Mouse (Mus musculus) spleen, postnatal 36 days (tissue): ENCODE measurements around the gene Ncapd2.

Source experiments
- DNase-seq, 2 experiments: peaks; one replicate each; pipeline ENCODE4 v3.0.0; 2022; ENCODE audit warnings: low spot score in 2 of 2, mixed read lengths in 1 of 2

The Ncapd2 gene

DNA sequence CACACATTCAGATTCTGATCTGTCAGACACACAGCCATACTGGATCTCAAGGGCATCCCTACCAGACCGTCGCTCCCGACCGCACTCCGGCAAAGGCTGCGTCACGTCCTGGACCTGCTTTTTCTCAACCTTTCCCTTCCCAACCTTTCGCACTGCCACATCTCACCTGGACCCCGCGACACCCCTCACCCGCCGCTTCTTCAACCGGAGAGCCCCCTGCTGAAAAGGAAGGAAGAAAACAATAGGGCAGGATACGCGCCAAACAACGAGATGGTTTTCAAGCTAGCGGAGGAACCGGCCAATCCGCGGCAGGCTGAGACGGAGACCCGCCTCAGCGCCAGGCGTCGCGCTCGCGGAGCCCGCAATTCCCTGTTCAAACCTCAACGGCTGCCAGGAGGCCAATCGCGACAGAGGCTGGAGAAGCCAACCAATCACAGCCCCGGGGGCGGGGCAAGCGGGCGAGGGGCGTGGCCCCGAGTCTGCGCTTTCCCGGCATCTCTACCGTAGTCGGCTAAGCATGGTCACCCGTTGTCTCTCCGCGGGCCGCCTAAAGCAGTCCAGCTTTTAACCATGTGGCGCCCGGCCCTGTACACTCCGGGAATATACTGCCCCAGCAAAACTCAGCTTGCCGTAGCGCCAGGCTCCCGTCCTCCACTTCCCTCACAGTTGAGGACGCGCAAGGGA lies at the start of gene Ncapd2, which contains the start of gene Mrpl51:
Ncapd2 (minus strand) TSS at position 370 of the 684 bp plus-strand sequence.
Mrpl51 (plus strand) TSS at position 470 of the 684 bp plus-strand sequence.
- DNase-seq, result peak; percentile 95 to 97

DNA sequence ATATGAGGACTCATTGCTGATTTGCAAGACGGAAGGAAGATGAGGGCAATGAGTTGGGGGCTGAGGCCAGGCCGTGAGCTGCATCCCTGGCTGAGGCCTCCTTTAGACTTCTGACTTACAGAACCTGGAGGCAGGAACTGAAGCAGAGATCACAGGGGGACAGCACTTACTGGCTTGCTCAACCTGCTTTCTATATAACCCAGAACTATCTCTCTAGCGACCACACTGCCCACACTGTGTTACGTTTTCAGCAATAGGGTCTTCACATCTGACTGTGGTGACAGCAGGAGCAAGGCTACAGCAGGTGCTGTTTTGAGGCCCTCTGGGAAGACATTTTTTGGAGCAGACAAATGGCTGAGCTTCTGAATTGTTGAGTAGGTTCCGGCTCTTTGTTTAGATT lies 49.1 kb upstream of the Ncapd2 start:
- no peak for DNase-seq

DNA sequence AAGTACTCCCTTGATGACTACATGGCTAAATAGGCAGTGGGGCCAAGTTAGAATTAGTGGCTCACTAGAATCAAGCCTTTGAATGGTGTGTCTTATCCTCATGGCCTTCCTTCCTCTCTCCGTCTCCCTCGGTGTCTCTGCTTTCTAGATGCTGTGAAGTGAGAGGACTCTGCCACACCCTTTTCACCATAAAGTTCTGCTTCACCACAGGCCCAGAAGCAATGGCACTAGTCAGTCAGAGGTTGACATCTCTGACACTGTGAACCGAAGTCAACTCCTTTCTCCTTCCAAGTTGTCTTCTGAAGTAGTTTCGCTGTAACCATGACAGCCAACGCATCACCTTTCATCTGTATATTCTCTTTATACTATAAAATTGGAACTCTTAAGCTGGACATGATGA lies 48.0 kb upstream of the Ncapd2 start:
- DNase-seq, result no peak

DNA sequence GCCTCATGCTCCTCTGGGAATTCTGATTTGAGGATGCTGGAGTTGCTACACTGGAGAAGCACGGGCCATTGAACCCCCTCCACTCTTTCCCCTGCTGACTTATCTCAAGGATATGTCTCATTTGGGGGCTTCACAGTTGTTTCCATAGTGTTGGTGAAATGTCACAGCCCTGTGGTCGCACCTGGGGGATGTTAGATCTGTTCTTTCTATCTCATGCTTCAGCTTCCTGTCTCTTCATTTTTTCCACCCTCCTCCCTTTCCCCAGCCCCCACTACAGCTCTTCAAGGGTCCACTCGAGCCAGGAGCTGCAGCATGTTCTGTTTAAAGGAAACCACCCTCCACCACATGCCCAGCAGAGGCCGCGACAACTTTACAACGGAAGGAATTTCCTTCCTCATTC lies 46.9 kb upstream of the Ncapd2 start:
- no peak for DNase-seq

DNA sequence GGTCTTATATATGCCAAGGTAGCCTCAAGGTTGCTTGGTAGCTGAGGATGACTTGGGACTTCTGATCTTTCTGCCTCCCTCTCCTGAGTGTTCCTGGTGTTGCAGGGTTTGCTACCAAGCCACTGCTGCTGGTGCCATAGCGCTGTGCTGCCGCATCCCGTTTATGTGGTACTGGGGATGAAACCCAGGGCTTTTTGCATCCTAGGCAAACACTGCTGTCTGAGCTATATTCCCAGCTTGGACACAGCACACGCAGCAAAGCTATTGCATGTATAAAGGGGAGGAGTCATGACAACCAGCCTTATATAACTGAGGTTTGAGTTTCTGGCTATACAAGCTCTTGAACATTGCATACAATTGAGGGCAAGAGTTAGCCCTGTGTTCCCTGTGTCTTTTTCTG lies 45.9 kb upstream of the Ncapd2 start:
- DNase-seq, result no peak

DNA sequence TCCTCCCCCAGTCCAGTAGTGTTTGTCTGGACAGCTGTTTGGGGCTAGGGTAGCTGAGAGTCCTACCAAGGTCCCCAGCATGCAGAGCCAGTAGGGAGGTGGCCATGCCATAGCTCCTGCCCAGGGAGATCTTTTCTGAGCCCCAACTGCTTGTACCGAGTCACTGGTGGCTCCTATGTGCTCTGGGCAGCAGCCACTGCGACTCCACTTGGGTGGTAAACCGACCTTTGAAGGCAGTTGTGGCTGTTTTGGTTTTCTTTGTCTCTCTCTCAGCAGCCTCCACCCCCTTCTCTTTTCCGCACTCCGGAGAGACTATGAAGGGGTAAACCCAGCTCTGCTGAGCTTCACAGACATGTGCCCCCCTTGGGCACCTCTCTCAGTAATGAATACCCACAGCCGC lies 45.3 kb upstream of the Ncapd2 start, which contains the start of gene Cd27:
Cd27 (minus strand) TSS at position 229 of the 400 bp plus-strand sequence.
- DNase-seq, result peak; percentile 44 to 49

DNA sequence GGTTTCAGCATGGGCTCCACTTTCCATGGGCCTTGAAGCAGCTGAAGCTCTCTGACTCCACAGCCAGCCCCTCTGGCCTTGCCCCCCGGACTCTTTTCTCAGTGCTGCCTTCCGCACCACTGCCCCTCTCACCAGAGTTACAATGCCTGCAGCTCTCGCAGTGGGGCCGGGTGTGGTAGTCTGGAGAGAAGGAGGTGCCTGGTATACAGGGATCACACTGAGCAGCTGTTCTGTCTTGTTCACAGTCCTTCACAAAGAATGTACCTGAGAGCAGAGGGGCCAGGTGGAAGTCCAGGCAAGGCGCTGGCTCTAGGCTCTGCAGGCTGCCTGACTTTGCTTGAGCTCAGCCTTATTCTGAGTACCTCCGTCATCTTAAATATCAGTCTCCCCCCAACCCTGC lies 44.8 kb upstream of the Ncapd2 start:
- DNase-seq, result no peak

DNA sequence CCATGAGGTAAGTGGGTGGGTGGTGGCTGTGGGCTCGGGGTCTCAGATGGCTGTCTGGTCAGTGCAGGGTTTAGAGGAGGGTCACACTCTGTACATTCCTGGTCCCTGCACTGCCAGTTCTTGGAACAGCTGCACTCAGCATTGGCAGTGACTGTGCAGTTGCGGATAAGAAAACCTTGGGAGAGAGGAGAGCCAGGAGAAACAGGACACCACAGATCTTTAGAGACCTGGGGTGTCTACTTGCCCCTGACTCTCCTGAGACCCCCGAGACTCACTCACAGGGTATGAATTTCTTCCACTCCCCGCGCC lies 43.0 kb upstream of the Ncapd2 start:
- DNase-seq, result no peak

DNA sequence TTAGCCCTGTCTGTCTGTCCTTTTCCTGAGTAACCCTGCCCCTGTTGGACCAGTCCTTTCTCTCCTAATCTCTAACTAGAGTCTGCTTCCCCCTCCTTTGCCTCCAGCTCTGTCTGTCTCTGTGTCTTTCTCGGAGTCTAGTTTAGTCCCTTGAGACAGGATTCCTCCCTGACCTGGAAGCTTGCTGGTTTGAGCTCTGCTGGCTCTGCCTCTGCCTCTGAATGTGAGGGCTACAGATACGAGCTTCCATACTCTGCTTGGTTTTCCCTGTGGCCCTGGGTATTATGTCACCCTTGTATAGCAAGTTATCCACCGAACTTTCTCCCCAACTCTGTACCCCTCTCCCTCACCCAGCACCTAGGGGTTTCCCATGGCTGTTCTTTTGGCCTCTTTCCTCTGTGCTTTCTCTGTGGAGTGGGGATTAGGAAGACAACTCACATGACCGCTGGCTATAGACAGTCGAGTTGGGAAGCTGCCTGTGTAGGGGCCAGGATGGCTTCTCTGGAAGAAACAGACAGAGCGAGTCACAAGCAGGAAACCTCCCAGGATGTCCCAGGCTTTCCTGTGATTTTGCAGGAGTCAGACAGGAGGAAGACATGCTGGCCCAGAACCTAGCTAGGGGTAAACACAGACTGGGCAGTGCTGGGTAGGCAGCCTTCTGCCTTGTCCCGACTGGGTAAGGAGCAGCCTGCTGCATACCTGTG lies 42.5 kb upstream of the Ncapd2 start:
- no peak for DNase-seq

DNA sequence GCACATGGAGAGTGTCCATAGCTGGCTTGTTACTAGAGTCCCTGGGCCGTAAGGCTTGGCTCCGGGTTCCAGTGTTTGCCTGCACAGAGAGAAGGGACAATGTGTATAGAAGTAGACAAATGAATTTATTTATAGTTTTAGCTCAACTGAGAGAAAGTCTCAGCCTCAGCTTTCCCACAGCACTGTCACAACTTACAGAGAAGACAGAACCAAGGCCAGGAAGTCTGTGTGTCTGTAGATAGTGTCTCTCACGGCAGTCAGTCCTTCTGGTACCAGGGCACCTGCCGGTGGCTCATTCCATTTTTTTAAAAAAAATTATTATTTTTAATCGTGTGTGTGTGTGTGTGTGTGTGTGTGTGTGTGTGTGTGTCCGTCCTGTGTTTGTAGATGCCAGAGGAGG lies 41.0 kb upstream of the Ncapd2 start:
- DNase-seq, result no peak

DNA sequence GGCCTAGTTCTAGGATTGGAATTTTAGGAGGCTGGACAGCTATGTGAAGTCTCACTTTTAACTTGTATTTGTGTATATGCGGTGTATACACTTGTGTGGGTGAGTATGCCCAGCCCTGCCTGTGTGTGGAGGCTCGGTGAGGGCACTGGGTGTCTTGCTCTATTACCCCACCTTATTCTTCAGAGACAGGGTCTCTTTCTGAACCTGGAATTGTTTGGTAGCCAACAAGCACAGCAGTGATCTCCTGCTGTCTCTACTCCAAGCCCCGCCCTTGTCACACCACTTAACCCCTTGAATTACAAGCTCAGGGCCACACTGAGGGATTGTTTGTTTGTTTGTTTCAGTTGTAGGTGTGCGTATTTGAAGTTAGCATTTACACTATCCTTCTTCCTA lies 40.5 kb upstream of the Ncapd2 start:
- no peak for DNase-seq

DNA sequence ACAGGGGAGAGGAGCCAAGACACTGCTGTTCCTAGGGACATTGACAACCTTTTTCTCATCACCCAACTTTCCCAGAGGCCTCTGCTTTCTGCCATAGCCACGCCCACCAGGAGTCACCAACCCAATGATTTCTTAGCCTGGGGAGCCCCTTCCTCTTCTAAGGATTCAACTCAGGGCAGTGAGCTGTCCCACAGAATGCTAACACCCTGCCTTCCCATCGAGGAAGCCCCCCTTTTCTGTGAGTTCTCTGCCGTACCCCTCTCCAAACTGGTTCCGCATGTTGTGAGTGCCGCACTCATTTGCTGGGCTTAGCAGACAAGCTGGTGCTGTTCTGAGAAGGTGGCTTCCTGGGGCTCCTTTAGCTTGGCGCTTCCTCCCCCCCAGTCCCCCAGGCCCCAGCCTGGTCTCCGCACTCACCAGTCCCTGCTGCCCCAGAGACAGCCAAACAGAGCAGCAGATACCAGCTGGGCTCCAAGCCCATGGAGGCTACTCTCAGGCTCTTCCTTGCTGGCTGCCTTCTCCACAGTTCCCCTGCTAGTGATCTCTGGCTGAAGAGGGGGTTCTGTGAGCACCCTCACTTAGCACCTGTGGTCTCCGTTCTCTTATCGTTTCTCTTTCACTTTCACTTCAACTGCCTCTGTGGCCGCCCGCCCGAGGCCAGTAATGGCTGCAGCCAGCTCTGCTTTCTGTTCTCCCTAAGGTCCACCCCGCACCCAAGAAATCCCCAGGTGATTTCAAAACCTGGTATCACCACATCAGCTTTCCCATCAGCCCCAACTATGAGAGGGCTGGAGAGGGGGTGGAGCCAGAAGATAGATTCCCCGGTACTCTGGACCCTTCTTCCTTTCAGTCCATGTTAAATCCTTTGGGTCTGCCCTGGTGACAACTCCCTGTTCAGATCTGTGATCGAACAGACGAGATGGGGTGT lies 39.9 kb upstream of the Ncapd2 start, which contains the start of gene Tapbpl:
Tapbpl (minus strand) TSS at position 744 of the 928 bp plus-strand sequence.
- DNase-seq, result peak; percentile 78 to 80

DNA sequence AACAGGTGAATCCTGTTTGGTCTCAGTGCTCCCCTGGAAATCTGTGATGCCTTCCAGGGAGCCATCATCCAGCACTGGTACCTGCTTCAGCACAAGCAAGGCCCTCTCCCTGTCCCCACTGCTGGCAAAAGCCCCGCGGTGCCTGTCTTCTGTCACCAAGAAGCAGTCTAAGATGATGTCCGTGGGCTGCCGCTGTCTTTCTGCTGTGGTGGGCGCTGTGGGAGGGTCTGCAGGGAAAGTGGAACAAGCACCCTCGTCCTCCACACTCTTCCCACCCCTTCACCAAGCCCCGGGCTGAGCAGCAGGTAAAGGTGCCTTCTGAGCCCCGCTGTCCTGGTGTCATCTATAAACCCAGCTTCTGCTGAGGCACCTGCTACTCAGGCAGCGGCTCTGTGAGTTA lies 39.1 kb upstream of the Ncapd2 start:
- DNase-seq, result no peak

DNA sequence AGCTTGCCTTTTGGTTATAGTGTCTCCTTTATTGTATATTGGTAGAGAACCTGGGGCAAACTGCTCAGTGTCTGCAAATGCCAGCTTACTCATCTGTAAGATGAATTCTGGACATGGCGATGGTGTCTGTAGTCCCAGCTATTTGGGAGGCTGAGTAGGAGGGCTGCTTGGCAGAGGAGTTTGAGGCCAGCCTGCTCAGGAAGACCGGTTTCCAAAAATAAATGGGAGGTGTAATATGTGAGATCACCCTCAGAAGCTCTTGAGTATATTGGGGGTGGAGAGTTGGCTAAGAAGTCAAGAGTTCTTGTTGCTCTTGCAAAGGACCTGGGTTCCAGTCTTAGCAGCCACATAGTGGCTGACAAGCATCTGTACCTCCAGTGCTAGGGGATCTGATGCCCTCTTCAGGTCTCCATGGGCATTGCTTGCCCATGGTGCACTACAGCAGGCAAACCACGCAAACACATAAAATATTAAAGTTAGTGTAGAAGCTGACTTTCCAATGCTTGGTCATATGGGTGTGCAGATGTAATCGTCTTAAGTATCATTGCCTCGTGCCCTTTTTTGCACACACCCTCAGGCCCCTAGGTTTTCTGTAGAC lies 34.1 kb upstream of the Ncapd2 start:
- DNase-seq, result peak in 1 of 2 experiments; percentile 48

DNA sequence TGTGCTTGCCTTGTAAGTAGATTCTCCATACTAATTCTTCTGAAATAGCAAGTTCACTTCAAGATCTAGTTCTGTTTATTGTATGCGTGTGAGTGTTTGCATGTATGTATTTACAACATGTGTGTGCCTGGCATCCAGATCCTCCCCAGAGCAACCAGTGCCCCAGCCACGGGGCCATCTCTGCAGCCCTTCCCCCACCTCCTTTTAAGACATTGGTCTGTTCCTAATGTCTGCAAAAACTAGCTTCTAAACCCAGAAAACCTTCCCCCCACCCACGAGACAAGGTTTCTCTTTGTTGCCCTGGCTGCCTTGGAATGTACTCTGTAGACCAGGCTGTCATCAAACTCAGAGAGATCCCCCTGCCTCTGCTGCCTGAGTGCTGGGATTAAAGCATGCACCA lies 31.1 kb upstream of the Ncapd2 start:
- no peak for DNase-seq

DNA sequence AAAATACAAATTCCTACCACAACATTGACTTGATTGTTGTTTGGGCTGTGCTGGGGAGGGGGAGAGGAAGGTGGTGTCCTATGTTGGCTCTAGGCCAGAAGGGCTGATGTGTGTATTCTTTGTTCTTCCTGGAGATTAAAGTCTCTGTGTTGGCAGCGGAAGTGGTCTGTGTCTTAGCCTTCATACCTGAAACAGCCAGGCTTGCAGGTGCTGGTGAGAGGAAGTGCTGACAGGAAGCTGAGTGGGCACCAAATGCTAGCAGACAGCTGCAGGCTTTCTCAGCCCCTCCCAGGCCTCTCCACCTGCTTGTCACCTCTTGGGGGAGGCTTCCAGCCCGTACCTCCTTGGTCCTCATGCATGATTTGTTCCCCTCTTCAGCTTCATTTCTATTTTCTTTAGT lies 30.6 kb upstream of the Ncapd2 start:
- peak; percentile 92 to 94 for DNase-seq

DNA sequence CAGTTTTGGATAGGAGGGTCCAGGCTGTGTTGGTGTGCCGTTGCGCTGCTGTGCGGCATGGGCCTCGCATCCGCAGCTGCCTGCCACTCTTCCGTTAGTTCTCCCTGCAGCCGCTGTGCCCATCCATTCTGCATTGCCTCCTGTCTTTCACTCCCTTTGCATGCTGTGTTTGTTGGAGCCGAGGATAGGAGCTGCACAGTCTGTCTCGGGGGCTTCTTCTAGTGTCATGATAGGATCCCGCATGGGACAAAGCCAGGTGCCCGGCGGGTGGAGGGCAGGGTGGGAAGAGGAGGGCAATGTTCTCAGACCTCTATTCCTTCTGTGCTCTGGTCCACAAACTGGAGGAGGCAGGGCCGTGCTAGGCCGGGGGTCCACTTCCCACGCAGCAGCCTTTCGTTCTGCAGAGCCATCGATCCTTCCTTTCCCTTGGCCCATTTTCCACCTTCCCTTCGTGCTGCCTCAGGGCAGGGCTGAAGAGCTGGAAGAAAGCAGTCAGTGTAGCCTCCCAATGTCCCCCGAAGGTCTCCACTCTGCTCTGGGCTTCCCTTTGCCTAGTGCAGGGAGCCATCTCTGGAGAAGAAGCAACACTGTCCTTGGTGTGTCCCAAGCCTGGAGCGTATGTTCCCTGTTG lies 29.7 kb upstream of the Ncapd2 start:
- DNase-seq, result no peak

DNA sequence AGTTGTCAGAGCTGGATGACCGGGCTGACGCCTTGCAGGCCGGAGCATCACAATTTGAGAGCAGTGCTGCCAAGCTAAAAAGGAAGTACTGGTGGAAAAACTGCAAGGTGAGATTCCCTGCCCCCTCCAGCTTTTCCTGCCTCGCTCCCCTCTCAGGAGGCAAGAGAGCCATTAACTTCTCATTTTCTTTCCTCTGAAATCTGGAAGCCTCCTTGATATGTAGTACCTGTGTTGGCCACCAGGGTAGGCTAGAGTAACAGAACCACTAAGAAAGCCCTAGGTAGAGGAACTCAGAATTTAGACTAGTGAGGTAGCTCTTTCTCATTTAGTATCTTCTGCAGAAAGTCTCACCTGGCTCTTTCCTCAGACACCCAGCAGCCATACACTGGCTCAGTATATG lies 27.5 kb upstream of the Ncapd2 start:
- peak; percentile 73 to 81 for DNase-seq

DNA sequence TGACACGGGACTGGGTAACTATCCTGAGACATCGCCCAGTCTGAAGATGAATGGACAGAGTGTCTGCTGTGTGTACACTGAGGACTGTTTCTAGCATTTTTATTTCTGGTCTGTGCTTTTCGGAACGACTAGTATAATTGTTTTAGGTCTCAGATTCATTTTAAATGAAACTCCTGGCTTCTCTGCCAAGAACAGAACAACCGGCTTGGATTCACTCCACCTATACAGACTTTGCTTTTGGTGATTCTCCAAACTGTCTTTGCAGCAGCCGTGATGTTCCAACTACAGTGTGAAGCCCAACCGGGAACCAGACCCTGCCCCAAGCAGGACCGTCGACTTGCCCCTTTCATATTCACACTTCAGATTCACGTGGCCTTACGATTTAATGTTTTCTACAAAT lies 26.4 kb upstream of the Ncapd2 start:
- no peak for DNase-seq

DNA sequence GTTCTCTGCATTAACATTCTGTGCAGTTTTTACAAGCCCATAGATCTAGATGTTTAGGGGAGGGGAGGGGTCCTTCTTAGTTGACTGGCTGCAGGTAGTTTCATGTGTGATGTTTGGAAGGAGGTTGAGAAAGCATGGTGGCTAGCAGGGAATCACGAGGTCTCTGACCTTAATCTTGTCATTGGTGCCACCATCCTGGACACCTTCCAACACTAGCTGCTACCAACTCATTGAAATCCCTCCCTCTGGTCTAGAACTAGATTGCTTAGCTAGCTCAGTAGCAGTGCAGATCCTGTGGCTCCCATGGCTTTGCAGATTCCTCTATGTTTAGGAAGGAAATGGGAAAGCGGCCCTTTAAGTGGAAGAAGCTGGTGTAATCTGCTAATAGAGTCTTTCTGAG lies 25.4 kb upstream of the Ncapd2 start:
- DNase-seq, result no peak

DNA sequence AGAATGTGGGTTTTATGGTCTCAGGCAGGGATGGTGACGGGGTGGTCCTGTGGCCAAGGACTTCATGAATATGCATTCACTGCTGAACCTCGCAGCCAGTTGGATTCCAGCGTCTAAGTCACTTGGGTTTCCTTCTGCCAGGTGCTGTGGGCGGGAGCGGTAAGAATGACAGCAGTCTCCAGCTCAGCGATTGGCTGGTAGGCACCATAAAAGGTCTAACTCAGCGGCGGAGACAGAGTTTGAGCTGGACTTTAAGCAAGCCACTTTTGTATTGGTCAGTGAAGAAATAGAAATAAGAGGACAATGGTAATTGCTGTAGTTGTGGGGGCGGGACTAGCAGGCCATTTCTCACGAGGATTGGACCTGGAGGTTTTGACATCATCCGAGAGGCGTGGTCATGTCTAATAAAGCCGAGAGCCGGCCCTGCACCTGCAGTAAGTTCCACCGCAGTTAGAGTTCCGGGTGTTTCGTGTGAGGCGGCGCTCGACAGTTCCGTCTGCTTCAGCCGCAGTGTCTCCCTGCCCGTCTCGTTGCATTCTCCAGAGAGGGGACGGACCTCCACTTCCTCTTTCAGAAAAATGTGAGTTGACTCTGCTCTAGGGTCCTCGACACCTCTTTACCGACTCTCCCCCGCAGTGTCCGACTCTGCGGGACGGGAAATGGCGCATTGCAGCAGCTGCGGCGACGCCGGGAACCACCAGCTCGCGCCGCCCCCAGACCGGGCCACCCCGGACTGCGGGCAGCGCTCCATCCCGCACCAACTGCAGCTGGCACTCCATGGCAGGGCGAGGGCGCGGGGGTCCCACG lies 23.9 kb upstream of the Ncapd2 start, which contains the start of gene Vamp1:
Vamp1 (plus strand) TSS at position 404 of the 807 bp plus-strand sequence.
- DNase-seq, result peak; percentile 96 to 98
